Mouse (Mus musculus): Measurements from ENCODE around the gene Prr14l.
"Not testable (repeated sequence)": the region's sequence is repeated elsewhere in the genome, so short reads cannot be mapped to it uniquely, and the experiment has no call there.

Prr14l gene

DNA sequence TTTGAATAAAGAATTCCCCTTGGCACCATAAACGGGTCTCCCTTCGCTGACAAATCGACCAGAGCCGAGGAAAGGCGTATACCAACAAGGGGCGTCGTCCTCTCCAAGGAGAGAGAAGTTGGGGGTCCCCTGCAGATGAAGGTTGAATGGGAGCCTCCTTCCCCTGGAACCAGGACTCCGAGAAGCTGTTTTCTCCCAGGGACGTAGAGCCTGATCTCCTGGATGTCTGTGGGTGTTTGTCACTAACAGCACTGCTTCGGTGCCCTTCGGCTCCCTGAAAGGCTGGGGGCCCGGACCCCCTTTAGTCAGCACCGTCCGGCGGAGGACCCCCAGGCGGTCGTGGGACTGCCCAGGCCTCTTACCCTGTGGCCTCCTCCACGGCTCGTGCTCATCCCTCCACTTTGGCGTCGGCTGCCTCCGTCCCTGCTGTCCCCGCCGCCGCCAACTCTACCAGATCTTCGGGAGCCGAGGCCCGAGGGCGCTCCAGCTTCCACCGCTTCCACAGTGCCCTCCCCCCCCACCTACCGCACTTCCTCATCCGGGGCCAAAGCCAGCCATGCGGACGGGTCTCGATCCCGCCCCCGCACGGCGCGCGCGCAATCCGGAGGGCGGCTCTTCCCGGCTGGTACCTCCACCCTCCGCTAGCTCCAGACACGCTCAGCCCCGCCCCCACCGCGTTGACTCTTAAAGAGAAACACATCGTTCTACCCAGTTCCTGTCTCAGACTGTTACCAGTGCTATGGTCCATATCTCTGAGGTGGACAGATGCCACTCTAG lies at the start of gene Prr14l:
Gene Prr14l, minus strand, starts transcription at position 526 of the 777 bp plus-strand sequence.
- peak; percentile 96 for DNase-seq (ENCODE audit: low read depth, low spot score)

DNA sequence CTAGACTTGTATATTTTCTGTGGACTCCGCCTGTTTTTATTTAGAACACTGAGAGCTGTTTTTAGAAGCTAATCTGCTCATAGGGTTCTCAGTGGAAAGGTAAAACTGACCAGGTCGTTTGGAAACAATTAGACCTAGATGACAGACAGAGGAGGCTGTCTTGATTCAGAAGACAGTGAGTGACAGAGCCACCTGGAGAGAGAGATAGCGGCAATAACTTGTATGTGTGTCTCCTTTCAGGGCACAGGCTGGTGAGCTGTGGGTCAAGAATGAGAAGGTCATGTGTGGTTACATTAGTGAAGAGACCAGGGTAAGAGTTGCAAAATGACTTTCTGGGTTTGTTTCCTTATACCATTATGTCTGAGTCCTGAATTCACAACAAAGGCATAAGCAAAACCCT lies 32.7 kb upstream of the Prr14l start:
- DNase-seq (ENCODE audit: low read depth, low spot score) = no peak

DNA sequence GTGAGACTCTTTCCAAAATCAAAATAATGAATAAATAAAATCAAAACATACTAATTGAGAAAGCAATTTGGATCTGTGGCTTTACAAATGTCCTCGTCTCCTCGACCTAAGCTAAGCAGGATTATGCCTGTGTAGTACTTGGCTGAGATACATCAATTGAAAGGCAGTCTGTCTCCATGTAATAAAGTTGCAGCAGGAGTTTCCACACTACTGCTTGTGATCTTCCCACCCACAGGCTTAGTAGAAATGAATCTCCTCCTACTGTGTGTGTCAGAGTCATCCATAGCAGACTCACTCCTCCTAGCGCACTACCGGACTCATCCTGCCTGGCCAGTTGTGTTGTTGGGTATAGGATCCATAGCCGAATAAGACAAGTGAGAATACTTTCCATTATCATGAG lies 18.3 kb upstream of the Prr14l start:
- no peak for DNase-seq (ENCODE audit: low read depth, low spot score)

DNA sequence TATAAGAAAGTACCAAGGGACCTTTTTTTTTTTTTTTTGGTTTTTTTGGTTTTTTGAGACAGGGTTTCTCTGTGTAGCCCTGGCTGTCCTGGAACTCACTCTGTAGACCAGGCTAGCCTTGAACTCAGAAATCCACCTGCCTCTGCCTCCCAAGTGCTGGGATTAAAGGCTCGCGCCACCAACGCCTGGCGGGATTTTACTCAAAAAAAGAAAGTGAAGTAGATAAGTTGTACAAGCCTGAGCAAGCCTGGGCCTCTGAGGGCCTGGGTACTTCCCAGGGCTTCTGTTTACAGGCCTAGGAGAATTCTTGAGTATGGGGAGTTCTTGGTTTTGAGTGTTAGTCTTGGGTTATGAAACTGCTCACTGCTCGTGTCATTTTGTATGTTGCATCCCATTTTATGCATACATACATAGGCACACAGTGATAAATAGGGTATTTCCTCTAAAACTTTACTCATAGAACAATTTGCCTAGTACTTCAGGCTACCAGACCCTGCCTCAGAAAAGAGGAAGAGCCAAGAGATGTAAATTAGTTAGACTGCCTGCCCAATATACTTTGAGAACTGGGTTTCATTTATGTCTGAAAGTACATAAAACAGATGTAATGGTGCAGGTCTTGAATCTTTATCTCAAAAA lies 15.5 kb upstream of the Prr14l start:
- DNase-seq (ENCODE audit: low read depth, low spot score) = no peak

DNA sequence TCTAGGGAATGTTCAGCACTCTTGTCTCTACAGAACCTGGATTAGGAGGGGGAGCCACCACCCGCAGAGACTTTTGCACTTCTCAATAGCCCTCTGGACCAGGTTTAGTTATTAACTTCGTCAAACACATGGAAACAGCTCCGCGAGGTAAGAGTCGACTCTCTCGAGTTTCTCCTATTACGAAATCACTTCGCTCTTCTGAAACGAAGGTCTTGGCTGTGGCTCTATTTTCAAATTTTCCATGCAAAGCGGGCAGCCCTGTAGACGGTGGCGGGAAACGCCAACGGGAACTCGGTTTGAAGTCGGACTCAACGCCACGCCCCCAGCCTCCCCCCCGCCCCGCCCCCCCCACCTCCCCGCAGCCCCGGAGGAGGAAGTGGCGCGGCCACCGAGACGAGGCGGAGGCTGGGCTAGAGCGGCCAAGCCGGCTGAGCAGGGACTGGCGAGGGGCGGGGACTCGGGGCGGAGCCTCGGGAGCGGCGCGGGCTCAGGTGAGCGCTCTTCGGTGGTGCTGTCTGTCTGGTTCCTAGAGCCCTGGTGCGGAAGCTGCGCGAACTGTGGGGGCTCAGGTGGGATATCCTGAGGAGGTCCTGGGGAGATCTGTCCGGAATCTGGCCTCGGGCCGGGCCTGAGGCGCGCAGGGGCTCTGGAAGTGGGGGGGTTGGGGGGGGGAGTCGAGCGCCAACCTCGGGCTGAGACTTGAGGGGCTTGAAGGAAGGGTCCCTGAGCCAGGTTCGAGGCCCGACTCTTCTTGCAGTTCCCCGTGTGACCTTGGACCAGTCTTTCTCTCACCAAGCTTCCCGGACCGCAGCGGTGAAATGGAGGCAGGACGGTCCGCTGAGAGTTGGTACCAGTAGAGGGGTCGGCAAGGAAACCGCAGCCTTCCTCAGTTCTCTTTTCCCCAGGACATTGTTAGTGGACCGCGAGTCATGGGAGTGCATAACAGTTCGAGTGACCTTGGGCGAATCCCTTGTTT lies 9.5 kb upstream of the Prr14l start, which contains the start of gene Depdc5:
Gene Depdc5, plus strand, starts transcription at position 449 of the 976 bp plus-strand sequence.
- peak; percentile 84 for DNase-seq (ENCODE audit: low read depth, low spot score)

- no peak for DNase-seq (ENCODE audit: low read depth, low spot score)
These were observed 8.5 kb upstream of the Prr14l start for GRCm38 (mm10) chr5:32862469-32863132.

- DNase-seq (ENCODE audit: low read depth, low spot score) = no peak
These were observed 7.0 kb upstream of the Prr14l start for GRCm38 (mm10) chr5:32861082-32861481.

- DNase-seq (ENCODE audit: low read depth, low spot score) = no peak
These were observed 3.7 kb upstream of the Prr14l start for GRCm38 (mm10) chr5:32857781-32858220.

GRCm38 (mm10) chr5:32855274-32855673 lies 1.2 kb upstream of the Prr14l start:
- not testable (repeated sequence) for DNase-seq (ENCODE audit: low read depth, low spot score)

DNA sequence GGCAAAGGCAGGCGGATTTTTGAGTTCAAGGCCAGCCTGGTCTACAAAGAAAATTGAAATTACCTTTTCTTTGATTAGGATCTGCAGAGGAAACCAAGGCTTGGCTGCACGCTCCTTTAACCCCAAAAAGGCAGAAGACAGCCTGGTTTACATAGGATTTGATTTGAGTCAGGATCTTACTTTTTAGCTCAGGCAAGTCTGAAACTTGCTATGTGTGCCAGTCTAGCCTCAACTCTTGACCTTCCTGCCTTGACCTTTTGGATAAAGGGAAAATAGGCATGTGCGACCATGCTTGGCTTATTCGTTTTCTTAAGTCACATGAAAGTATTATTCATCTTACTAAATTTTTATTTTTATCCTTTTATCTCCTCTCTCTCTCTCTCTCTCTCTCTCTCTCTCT lies 762 bp upstream of the Prr14l start:
- no peak for DNase-seq (ENCODE audit: low read depth, low spot score)

DNA sequence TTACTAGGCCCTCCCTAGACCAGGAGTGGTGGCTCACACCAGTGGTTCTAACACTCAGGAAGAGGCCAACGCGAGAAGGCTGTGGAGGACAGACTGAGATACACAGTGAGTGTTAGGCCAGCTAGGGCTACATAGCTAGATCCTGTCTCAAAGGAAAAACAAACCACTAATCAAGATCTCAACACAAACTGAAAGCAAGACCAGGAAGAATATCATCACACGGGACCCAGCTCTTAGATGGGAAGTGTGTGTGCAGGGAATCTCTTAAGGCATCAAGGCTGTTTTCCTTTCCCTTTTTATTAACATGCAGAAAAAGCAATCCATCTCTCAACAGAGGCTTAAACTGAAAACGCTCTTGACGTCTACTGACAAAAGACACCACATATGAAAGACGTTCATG lies 2.0 kb downstream of the Prr14l start:
- no peak for DNase-seq (ENCODE audit: low read depth, low spot score)

DNA sequence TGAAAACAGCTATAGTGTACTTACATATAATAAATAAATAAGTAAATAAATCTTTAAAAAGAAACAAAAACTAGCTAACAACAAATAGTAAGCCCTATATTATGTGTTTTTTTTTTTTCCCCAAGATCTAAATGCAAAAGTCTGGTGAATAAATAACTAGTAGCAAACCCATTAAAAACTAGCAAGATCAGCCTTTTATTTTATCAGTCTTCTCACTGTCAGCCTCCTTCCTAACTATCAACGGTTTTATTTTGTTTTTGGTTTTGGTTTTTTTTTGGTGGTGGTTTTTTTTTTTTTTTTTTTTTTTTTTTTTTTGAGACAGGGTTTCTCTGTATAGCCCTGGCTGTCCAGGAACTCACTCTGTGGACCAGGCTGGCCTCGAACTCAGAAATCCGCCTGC lies 4.5 kb downstream of the Prr14l start:
- not testable (repeated sequence) for DNase-seq (ENCODE audit: low read depth, low spot score)

- DNase-seq (ENCODE audit: low read depth, low spot score) = no peak
These were observed 4.9 kb downstream of the Prr14l start for GRCm38 (mm10) chr5:32849178-32849577.

GRCm38 (mm10) chr5:32840029-32840428 lies 14.0 kb downstream of the Prr14l start:
- no peak for DNase-seq (ENCODE audit: low read depth, low spot score)

- DNase-seq (ENCODE audit: low read depth, low spot score) = no peak
These were observed 17.1 kb downstream of the Prr14l start for GRCm38 (mm10) chr5:32836976-32837375.

DNA sequence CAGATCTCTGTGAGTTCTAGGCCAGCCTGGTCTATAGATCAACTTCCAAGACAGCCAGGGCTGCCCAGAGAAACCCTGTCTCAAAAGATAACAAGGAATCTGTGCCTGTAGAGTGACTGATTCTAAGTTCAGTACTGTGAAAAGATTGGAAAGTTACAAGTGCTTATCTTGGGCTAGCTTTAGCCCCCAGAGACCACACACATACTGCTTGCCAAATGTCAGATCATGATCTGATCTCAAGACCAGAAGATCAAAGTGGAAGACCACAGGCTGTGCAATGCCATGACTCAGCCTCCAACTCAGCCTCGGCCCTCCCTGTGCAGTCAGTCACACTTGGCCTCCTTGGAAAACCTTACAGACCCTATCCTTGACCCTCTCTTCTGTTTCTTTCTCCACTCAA lies 19.6 kb downstream of the Prr14l start:
- DNase-seq (ENCODE audit: low read depth, low spot score) = no peak

GRCm38 (mm10) chr5:32830054-32830453 lies 24.0 kb downstream of the Prr14l start:
- DNase-seq (ENCODE audit: low read depth, low spot score) = no peak

- DNase-seq (ENCODE audit: low read depth, low spot score) = not testable (repeated sequence)
These were observed 25.3 kb downstream of the Prr14l start for GRCm38 (mm10) chr5:32828766-32829165.

- no peak for DNase-seq (ENCODE audit: low read depth, low spot score)
These were observed 27.0 kb downstream of the Prr14l start, which contains the start of gene Gm20671 for GRCm38 (mm10) chr5:32827009-32827408. TSS of gene Gm20671 (minus strand) at chr5:32827109.

GRCm38 (mm10) chr5:32820471-32820870 lies 33.6 kb downstream of the Prr14l start:
- no peak for DNase-seq (ENCODE audit: low read depth, low spot score)

DNA sequence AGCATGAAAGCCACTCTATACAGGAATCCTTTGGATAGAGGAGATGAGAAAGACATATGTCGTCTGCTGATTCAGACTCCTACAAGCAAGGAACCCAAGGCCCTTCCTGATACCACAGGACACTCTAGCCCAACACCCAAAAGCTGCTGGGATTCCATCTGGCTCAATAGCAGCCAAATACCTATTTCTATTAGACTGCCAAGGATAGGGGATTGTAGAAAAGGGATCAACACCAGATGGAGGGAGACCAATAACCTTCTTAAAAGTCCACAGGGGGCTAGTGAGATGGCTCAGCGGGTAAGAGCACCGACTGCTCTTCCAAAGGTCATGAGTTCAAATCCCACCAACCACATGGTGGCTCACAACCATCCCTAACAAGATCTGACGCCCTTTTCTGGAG lies 38.7 kb downstream of the Prr14l start:
- DNase-seq (ENCODE audit: low read depth, low spot score) = no peak
